Mouse (Mus musculus): Measurements from ENCODE around the gene Rnf157. TPM values are rescaled to one million over a fixed set of nuclear protein-coding genes. Genes with fewer than 3 reads are reported as not detected.
"Not testable (repeated sequence)": the region's sequence is repeated elsewhere in the genome, so short reads cannot be mapped to it uniquely, and the experiment has no call there.

Rnf157 gene
- polyA plus RNA-seq, 1 experiment from 2014 or later = 14.1 TPM

GRCm38 (mm10) chr11:116366124-116366523 lies 46.7 kb downstream of the Rnf157 start:
- H3K36me3 ChIP-seq (ENCODE audit: control insufficient read depth, insufficient read depth, low read length) = no peaks in the 10 kb centered on the region
- no peak for ATAC-seq (ENCODE audit: low FRiP score, low TSS enrichment)
- H3K27me3 ChIP-seq (ENCODE audit: control insufficient read depth, insufficient read depth, low read length) = no peaks in the 10 kb centered on the region
- H3K9ac ChIP-seq (ENCODE audit: low read depth, low read length) = no peak overlapping the region
- H3K4me2 ChIP-seq (replicated peaks; ENCODE audit: low read depth, low read length) = no peak overlapping the region
- 77% methylated on average over 2 of the region's 2 CpGs for WGBS
- no peaks in the 10 kb centered on the region for H3K9me3 ChIP-seq (ENCODE audit: control insufficient read depth, low read length)
- no peaks in the 10 kb centered on the region for H3K4me1 ChIP-seq (ENCODE audit: control insufficient read depth, insufficient read depth, low read length)
- H3K27ac ChIP-seq (ENCODE audit: low read depth, low read length) = no peak overlapping the region
- no peak overlapping the region for H3K4me3 ChIP-seq (ENCODE audit: low read length)

- WGBS = 53% methylated on average over 13 of the region's 13 CpGs
- Histone ChIP-seq H3K27ac (ENCODE audit: low read depth, low read length) (no peak overlapping the region), H3K4me1 (ENCODE audit: control insufficient read depth, insufficient read depth, low read length) (no peaks in the 10 kb centered on the region), H3K36me3 (ENCODE audit: control insufficient read depth, insufficient read depth, low read length) (no peaks in the 10 kb centered on the region), H3K9me3 (ENCODE audit: control insufficient read depth, low read length) (no peaks in the 10 kb centered on the region), H3K27me3 (ENCODE audit: control insufficient read depth, insufficient read depth, low read length) (no peaks in the 10 kb centered on the region), H3K4me2 (replicated peaks; ENCODE audit: low read depth, low read length) (no peak overlapping the region), H3K4me3 (ENCODE audit: low read length) (no peak overlapping the region), H3K9ac (ENCODE audit: low read depth, low read length) (no peak overlapping the region)
- no peak for ATAC-seq (ENCODE audit: low FRiP score, low TSS enrichment)
These were observed 47.4 kb downstream of the Rnf157 start for GRCm38 (mm10) chr11:116365432-116365831.

- 60% methylated on average over 11 of the region's 11 CpGs for WGBS
- H3K27ac ChIP-seq (ENCODE audit: low read depth, low read length) = no peak overlapping the region
- no peaks in the 10 kb centered on the region for H3K27me3 ChIP-seq (ENCODE audit: control insufficient read depth, insufficient read depth, low read length)
- H3K4me3 ChIP-seq (ENCODE audit: low read length) = no peak overlapping the region
- H3K4me2 ChIP-seq (replicated peaks; ENCODE audit: low read depth, low read length) = no peak overlapping the region
- H3K4me1 ChIP-seq (ENCODE audit: control insufficient read depth, insufficient read depth, low read length) = no peaks in the 10 kb centered on the region
- no peak for ATAC-seq (ENCODE audit: low FRiP score, low TSS enrichment)
- H3K36me3 ChIP-seq (ENCODE audit: control insufficient read depth, insufficient read depth, low read length) = no peaks in the 10 kb centered on the region
- no peaks in the 10 kb centered on the region for H3K9me3 ChIP-seq (ENCODE audit: control insufficient read depth, low read length)
- no peak overlapping the region for H3K9ac ChIP-seq (ENCODE audit: low read depth, low read length)
These were observed 50.8 kb downstream of the Rnf157 start for GRCm38 (mm10) chr11:116362015-116362414.

DNA sequence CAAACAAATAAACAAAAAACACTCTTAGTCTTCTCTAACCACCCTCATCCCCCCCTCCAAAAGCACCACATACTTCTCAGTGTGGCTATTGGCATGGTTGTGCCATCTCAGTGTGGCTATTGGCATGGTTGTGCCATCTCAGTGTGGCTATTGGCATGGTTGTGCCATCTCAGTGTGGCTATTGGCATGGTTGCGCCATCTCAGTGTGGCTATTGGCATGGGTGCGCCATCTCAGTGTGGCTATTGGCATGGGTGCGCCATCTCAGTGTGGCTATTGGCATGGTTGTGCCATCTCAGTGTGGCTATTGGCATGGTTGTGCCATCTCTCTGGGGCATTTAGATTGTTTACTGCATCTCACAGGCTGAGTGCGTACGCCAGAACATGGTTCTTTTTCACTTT lies 51.9 kb downstream of the Rnf157 start:
- not testable (repeated sequence) for H3K27ac ChIP-seq (ENCODE audit: low read depth, low read length); H3K4me3 ChIP-seq (ENCODE audit: low read length); H3K4me1 ChIP-seq (ENCODE audit: control insufficient read depth, insufficient read depth, low read length); H3K36me3 ChIP-seq (ENCODE audit: control insufficient read depth, insufficient read depth, low read length); H3K9me3 ChIP-seq (ENCODE audit: control insufficient read depth, low read length); H3K4me2 ChIP-seq (replicated peaks; ENCODE audit: low read depth, low read length); H3K9ac ChIP-seq (ENCODE audit: low read depth, low read length); H3K27me3 ChIP-seq (ENCODE audit: control insufficient read depth, insufficient read depth, low read length); ATAC-seq (ENCODE audit: low FRiP score, low TSS enrichment)
- WGBS = 95% methylated on average over 5 of the region's 5 CpGs

GRCm38 (mm10) chr11:116359652-116360051 lies 53.2 kb downstream of the Rnf157 start:
- no peaks in the 10 kb centered on the region for H3K4me1 ChIP-seq (ENCODE audit: control insufficient read depth, insufficient read depth, low read length)
- no peak overlapping the region for H3K9ac ChIP-seq (ENCODE audit: low read depth, low read length)
- no peak overlapping the region for H3K4me3 ChIP-seq (ENCODE audit: low read length)
- ATAC-seq (ENCODE audit: low FRiP score, low TSS enrichment) = no peak
- H3K4me2 ChIP-seq (replicated peaks; ENCODE audit: low read depth, low read length) = no peak overlapping the region
- H3K36me3 ChIP-seq (ENCODE audit: control insufficient read depth, insufficient read depth, low read length) = peaks cover 5% of the 10 kb centered on the region; the same call in 1 of the 2 replicates
- H3K9me3 ChIP-seq (ENCODE audit: control insufficient read depth, low read length) = peaks cover 5% of the 10 kb centered on the region; the same call in 1 of the 2 replicates
- H3K27ac ChIP-seq (ENCODE audit: low read depth, low read length) = no peak overlapping the region
- WGBS = 79% methylated on average over 12 of the region's 12 CpGs
- no peaks in the 10 kb centered on the region for H3K27me3 ChIP-seq (ENCODE audit: control insufficient read depth, insufficient read depth, low read length)

- Histone ChIP-seq H3K27me3 (ENCODE audit: control insufficient read depth, insufficient read depth, low read length) (no peaks in the 10 kb centered on the region), H3K9me3 (ENCODE audit: control insufficient read depth, low read length) (peaks cover 5% of the 10 kb centered on the region; the same call in 1 of the 2 replicates), H3K4me2 (replicated peaks; ENCODE audit: low read depth, low read length) (no peak overlapping the region), H3K4me3 (ENCODE audit: low read length) (no peak overlapping the region), H3K9ac (ENCODE audit: low read depth, low read length) (no peak overlapping the region), H3K4me1 (ENCODE audit: control insufficient read depth, insufficient read depth, low read length) (no peaks in the 10 kb centered on the region), H3K27ac (ENCODE audit: low read depth, low read length) (no peak overlapping the region), H3K36me3 (ENCODE audit: control insufficient read depth, insufficient read depth, low read length) (peaks cover 5% of the 10 kb centered on the region; the same call in 1 of the 2 replicates)
- 42% methylated on average over 15 of the region's 15 CpGs for WGBS
- ATAC-seq (ENCODE audit: low FRiP score, low TSS enrichment) = no peak
These were observed 53.8 kb downstream of the Rnf157 start for GRCm38 (mm10) chr11:116358926-116359637.

- WGBS = 51% methylated on average over 17 of the region's 17 CpGs
- Histone ChIP-seq H3K36me3 (ENCODE audit: control insufficient read depth, insufficient read depth, low read length) (peaks cover 7% of the 10 kb centered on the region; the same call in 1 of the 2 replicates), H3K27me3 (ENCODE audit: control insufficient read depth, insufficient read depth, low read length) (no peaks in the 10 kb centered on the region), H3K4me2 (replicated peaks; ENCODE audit: low read depth, low read length) (no peak overlapping the region), H3K4me3 (ENCODE audit: low read length) (no peak overlapping the region), H3K9me3 (ENCODE audit: control insufficient read depth, low read length) (peaks cover 5% of the 10 kb centered on the region; the same call in 1 of the 2 replicates), H3K4me1 (ENCODE audit: control insufficient read depth, insufficient read depth, low read length) (no peaks in the 10 kb centered on the region), H3K27ac (ENCODE audit: low read depth, low read length) (no peak overlapping the region), H3K9ac (ENCODE audit: low read depth, low read length) (no peak overlapping the region)
- no peak for ATAC-seq (ENCODE audit: low FRiP score, low TSS enrichment)
These were observed 58.3 kb downstream of the Rnf157 start for GRCm38 (mm10) chr11:116354521-116354920.

GRCm38 (mm10) chr11:116353535-116353934 lies 59.3 kb downstream of the Rnf157 start:
- Histone ChIP-seq H3K27ac (ENCODE audit: low read depth, low read length) (no peak overlapping the region), H3K9ac (ENCODE audit: low read depth, low read length) (no peak overlapping the region), H3K4me3 (ENCODE audit: low read length) (no peak overlapping the region), H3K4me1 (ENCODE audit: control insufficient read depth, insufficient read depth, low read length) (no peaks in the 10 kb centered on the region), H3K4me2 (replicated peaks; ENCODE audit: low read depth, low read length) (no peak overlapping the region), H3K27me3 (ENCODE audit: control insufficient read depth, insufficient read depth, low read length) (no peaks in the 10 kb centered on the region), H3K9me3 (ENCODE audit: control insufficient read depth, low read length) (peaks cover 5% of the 10 kb centered on the region; the same call in 1 of the 2 replicates), H3K36me3 (ENCODE audit: control insufficient read depth, insufficient read depth, low read length) (peaks cover 7% of the 10 kb centered on the region; the same call in 1 of the 2 replicates)
- ATAC-seq (ENCODE audit: low FRiP score, low TSS enrichment) = no peak
- 92% methylated on average over 8 of the region's 8 CpGs for WGBS

- 83% methylated on average over 5 of the region's 5 CpGs for WGBS
- Histone ChIP-seq H3K36me3 (ENCODE audit: control insufficient read depth, insufficient read depth, low read length) (peaks cover 16% of the 10 kb centered on the region), H3K4me1 (ENCODE audit: control insufficient read depth, insufficient read depth, low read length) (no peaks in the 10 kb centered on the region), H3K4me2 (replicated peaks; ENCODE audit: low read depth, low read length) (no peak overlapping the region), H3K27ac (ENCODE audit: low read depth, low read length) (no peak overlapping the region), H3K9me3 (ENCODE audit: control insufficient read depth, low read length) (peaks cover 5% of the 10 kb centered on the region; the same call in 1 of the 2 replicates), H3K4me3 (ENCODE audit: low read length) (no peak overlapping the region), H3K27me3 (ENCODE audit: control insufficient read depth, insufficient read depth, low read length) (no peaks in the 10 kb centered on the region), H3K9ac (ENCODE audit: low read depth, low read length) (no peak overlapping the region)
- no peak for ATAC-seq (ENCODE audit: low FRiP score, low TSS enrichment)
These were observed 61.5 kb downstream of the Rnf157 start for GRCm38 (mm10) chr11:116351294-116351693.

Data from kidney, embryonic 14.5 days (tissue).